Mouse (Mus musculus) CD4-positive, CD25-positive, alpha-beta regulatory T cell, adult 2 months (primary cell): ENCODE results near the gene Flywch1.
A peak's percentile ranks its signal among the peaks of the same experiment; 100 is the strongest.

Experiments used
- DNase-seq: peaks from one replicate; pipeline ENCODE4 v3.0.0-alpha.2; 2012; ENCODE audit warnings: low read depth, low spot score

Gene Flywch1

DNA sequence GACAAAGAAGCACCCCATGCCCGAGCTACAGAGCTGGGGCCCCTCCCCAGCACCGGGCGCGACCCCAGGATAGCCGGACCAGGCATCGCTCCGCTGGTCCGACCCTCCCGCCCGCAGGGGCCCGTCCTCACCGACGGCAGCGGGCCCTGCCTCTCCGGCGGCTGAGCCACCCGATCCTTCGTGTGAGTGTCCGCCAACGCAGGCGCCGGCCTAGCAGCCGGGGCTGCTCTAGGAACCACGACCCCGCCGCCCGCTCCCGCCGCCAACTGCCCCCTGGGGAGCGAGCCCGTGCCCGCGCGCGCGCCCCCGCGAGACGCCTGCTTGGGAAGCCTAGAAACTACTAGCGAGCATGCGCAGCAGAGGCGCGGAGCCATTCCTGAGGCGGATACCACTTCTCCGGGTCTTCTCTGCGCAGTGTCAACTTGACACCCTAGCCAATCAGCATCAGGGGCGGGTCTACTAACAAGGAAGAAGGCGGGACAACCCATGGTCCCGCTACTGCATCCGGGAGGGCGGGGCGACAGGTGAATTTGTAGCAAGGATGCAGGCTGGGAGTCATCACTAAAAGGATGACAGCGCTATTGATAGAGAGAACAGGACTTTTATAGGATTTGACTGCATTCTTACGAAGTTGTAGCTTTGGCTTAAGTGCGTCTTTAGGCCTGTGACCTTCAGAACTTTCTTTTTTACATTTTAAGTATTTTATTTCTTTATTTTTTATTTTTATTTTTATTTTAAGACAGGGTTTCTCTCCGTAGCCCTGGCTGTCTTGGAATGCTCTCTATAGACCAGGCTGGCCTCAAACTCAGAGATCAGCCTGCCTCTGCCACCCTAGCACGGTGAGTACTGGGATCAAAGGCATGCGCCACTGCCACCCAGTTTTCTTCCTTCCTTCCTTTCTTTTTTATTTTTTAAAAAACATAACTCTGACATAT, at the start of gene Flywch1:
TSS of gene Flywch1 (minus strand) at position 319 of the 935 bp plus-strand sequence.
- peak; percentile 98 for DNase-seq

DNA sequence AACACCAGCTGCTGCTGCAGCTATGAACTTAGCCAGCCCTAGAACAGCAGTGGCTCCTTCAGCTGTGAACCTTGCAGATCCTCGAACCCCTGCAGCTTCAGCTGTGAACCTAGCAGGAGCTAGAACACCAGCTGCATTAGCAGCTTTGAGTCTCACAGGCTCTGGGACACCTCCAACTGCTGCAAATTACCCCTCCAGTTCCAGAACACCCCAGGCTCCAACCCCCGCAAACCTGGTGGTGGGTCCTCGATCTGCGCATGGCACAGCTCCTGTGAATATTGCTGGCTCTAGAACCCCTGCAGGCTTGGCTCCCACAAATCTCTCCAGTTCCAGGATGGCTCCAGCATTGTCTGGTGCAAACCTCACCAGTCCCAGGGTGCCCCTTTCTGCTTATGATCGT, 49.3 kb upstream of the Flywch1 start:
- no peak for DNase-seq

DNA sequence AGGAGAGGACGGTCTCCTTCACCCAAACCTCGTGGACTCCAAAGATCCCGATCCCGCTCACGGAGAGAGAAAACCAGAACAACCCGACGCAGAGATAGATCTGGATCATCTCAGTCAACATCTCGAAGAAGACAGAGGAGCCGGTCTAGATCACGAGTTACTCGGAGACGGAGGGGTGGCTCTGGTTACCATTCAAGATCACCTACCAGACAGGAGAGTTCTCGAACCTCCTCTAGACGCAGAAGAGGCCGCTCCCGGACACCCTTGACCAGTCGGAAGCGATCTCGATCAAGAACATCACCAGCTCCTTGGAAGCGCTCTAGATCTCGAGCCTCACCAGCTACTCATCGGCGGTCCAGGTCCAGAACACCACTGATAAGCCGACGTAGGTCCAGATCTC, 47.8 kb upstream of the Flywch1 start:
- DNase-seq, result no peak

DNA sequence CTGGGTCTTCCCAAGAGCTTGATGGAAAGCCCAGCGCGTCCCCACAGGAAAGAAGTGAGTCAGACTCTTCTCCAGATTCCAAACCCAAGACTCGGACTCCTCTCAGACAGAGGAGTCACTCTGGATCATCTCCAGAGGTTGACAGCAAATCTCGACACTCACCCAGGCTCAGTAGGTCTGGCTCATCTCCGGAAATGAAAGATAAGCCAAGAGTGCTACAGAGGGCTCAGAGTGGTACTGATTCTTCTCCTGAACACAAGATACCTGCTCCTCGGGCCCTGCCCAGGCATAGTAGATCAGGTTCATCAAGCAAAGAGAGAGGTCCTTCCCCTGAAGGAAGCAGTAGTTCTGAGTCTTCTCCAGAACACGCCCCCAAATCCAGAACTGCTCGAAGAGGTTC, 47.2 kb upstream of the Flywch1 start:
- no peak for DNase-seq

DNA sequence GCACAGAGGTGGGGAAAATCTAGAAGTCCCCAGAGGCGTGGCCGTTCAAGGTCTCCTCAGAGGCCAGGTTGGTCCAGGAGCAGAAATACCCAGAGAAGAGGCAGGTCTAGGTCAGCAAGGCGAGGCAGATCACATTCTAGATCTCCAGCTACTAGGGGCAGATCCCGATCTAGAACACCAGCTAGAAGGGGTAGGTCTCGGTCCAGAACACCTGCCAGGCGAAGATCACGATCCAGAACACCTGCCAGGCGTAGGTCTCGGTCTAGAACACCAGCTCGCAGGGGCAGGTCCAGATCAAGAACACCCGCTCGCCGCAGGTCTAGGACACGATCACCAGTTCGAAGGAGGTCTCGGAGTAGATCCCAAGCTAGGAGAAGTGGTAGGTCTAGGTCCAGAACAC, 44.2 kb upstream of the Flywch1 start:
- DNase-seq, result no peak

DNA sequence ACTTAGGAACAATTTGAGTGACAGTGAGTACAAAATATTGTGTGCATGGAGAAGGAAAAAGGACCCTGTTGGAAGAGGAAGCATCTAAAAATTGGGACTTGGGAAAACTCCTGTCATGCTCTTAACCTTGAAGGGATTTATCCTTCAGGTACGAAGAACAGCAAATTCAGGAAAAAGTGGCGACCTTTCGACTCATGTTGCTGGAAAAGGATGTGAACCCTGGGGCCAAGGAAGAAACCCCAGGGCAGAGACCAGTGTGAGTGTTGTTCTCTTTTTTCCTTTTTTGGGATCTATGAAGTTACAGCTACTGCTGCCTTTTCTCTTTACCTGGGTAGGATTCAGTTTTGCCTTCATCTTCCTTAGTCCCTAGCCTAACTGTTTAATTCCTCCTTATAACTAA, 36.5 kb upstream of the Flywch1 start:
- no peak for DNase-seq

DNA sequence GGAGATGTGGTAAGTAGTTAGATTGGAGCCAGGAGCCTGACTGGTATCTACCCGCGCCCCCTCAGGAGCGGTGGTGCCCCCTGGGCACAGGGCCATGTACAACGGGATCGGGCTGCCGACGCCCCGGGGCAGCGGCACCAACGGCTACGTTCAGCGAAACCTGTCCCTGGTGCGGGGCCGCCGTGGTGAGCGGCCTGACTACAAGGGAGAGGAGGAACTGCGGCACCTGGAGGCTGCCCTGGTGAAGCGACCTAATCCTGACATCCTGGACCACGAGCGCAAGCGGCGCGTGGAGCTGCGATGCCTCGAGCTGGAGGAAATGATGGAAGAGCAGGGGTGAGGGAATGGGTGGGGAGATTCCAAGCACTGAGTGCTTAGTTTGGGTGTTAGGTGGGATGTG, 35.5 kb upstream of the Flywch1 start:
- DNase-seq, result peak; percentile 62

DNA sequence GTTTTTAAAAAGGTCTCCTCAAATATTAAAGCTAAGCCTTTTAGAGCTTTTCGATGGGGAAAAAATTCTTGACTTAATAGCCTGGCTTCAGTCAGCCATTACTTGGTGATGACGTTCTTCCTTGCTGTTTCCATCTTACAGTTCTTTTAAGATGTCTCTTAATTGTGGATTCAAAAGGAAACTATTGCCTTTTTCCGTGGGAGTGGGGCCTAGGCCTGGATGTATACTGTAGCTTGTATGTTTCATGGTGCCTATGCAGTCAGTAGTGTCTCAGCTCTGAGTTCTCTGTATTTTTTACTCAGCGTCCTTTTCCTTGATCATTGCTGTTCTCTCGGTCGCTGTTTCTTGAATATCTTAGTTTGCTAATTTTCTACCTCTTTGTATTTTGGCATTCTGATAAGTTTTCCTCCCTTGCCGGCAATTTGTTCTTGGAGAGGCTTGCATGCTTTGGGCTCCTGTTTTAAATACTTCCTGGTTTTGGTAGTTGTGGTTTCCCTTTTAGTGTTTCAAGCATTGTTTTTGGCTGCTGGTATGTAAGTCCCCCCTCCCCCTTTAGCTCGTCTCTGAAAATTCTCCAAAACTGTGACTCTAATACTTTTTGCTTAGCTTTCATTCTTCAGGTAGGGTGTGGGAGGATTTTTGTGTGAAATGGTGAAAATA, 33.2 kb upstream of the Flywch1 start:
- DNase-seq, result peak; percentile 64

DNA sequence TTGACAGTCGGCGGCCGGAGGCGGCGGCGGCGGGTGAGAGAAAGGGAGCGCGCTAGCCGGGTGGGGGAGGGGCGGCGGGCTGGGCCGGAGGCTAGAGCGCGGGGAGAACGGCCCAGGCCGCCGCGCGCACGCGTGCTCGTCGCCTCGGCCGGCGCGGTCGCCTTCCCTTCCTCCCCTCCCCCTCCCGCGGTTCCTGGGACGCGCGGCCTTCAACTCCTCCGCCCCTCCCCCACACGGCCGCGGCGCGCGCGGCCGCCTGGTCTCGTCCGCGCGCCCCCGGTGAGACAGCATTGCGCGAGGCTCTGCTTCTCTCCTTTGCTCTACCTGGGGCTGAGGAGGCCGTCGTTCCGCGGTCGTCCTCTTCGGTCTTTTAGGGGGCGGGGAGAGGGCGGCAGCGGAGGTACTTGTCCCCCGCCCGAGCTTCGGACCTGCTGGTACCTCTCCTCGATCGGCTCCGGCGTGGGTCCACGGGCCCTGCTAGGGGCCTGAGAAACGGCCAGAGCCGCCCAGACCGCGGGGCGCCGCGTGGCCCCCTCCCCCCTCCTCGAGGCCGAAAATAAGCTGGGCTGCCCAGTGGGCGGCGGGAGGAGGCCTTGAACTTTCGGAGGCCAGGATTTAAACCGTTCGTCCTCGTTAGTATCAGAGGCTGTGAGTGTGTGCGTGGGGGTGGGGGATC, 32.1 kb upstream of the Flywch1 start:
- DNase-seq, result peak; percentile 88

DNA sequence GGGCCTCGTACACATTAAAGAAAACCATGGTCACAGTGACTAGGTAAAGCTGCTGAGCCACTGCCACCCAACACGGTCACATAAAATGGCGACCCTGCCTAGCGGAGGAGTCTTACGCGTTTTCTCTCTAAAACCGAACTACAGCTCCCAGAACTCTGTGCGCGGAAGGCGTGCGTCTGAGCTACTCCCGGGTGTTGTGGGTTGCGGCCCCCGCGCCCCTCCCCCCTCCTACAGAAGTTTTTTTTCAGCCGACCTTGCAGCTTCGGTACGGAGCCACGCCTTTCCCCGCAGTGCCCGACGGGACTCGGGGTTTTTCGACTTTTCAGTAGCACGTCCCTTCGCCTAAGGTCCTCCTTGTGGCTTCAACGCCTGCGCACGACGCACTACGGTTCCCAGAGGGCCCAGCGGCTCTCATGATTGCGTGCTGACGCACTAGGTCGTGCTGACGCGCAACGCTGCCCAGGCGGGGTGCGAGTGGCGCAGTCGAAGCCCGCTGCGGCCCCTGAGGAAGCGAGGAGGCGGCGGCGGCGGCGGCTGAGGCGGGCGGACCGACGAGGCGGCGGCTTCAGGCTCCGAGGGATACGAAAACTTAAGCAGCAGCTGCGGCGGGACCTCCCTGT, 31.5 kb upstream of the Flywch1 start:
- peak; percentile 100 for DNase-seq

DNA sequence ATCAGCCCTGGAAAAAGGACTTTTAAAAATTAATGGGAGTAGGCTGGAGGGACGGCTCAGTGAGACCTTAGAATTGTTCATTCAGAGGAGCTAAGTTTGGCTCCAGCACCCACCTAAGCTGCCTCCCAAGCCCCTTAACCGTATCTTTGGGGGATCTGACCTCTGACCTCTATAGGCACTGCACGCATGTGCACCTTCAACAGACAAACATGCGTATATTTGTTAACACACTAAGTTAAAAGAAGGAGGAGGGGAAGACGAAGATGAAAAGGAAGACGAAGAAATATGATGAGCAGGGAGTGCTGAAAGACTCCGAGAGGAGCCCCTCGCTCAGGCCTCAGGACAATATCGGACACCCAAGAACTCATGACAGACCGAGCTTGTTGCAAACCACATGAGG, 30.2 kb upstream of the Flywch1 start:
- DNase-seq, result no peak

DNA sequence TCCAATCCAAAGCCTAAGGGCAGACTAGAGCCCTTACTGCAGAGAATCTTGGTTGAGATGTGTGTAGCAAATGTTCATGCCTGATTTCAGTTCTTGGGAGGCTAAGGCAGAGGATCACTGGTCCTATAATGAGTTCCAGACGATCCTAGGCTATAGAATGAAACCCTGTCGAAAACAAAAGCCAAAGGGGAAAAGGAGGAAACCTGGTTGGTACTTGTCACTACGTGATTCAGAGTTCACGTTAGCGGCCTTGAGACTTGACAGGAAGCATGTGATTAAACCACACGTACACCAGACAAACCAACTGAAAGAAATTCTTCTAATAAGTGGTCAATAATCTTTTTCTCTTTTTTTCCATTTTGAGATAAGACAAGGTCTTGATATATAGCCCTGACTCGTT, 25.9 kb upstream of the Flywch1 start:
- peak; percentile 61 for DNase-seq

DNA sequence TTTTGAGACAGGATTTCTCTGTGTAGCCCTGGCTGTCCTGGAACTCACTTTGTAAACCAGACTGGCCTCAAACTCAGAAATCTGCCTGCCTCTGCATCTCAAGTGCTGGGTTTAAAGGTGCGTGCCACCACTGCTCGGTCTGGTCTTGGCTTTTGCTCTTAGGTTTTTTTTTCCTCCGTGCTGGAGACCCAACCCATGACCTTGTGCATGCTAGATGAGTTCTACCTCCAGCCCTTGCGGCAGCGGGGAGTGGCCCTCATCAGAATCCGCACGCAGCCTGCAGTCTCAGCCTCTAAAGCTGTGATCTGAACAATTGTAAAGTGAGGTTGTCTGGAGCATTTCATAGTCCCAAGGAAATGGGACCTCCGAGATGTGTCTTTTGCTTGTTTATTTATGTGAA, 23.9 kb upstream of the Flywch1 start:
- DNase-seq, result no peak

DNA sequence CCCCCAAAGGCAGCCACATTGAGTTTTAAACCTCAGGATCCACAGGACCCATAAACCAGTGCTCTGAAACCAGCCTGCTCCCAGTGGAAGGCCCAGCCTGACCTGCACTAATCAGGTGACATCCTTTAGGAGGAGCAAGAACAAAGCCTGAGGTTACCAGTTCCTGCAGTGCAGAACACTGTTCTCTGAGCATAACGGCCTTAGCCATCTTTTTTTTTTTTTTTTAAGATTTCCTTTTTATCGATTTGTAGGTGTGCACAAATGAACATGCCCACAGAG, 19.6 kb upstream of the Flywch1 start:
- DNase-seq, result peak; percentile 46

DNA sequence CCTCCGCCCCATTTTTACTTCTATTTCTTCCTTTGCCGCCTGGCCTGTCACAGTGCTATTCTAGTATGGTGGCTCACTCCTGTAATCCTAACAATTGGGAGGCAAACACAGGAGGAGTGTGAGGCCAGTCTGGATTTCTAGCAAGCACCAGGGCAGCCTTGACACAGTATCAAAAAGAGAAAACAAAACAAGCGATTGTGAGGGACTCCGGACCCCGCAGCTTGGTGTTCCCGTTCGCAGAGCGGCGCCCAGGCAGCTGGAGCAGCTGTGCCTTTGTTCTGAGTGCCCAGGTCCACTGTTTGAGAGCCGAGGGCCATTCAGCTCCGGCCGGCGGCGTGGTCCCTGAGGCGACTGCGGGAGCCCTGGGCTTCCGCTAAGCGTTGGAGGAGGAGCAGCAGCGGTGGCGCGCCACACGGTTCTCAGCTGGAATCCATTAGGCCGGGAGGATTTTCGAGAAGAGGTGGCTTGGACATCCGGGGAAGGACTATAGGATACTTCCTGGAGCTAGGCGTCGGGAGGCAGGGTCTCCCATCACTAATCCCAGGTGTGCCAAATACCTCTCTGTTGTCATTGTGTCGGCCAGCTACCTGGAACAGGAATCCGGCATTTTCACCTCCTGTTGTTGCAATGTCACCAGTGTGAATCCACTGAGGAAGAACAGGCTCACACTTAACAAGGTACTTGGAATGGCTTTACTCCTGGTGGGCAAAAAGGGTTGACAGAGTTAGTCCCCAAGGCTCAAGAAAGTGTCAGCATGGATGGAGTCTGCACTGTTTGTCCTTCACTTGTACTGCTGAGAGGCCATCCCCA, 19.1 kb upstream of the Flywch1 start, which contains the start of gene Srrm2:
TSS of gene Srrm2 (plus strand) at position 264 of the 810 bp plus-strand sequence.
- peak; percentile 64 for DNase-seq

DNA sequence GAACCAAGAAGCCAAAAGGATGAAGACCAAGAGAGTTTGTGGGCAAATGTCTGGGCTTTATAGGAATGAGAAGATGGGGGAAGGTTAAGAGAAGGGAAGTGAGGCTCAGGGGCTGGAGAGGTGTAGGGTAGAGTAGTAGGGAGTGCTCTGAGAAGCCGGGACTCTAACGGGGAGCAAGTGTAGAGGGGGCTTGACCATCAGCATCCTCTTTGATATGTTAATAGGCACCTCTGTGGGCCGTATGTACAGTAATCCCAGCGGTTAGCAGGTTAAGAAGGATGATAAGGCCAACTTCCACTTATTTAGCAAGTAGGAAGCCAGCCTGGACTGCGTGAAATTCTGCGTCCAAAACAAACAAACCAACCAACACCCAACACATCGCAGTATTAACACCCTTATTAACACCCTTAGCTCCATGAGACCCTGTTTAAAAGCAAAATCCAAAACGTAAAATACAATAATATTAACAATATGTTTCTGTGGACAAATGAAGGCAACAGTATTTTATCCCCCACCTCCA, 18.4 kb upstream of the Flywch1 start:
- no peak for DNase-seq

DNA sequence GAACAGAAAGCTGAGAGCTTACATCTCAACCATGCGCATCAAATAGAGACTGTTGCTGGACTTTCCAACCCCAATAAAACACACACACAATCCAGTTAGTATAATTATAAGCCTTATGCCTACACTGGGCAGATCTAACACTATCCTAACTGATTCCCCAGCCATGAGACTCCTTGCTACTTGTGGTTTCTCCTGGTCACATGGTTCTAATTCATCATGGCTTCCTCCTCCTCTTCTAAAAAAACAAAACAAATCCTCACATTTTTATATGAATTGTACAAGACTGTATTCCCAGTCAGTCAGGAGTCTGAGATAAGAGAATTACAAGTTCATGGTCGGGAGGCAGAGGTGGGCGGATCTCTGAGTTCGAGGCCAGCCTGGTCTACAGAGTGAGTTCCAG, 17.6 kb upstream of the Flywch1 start:
- no peak for DNase-seq

DNA sequence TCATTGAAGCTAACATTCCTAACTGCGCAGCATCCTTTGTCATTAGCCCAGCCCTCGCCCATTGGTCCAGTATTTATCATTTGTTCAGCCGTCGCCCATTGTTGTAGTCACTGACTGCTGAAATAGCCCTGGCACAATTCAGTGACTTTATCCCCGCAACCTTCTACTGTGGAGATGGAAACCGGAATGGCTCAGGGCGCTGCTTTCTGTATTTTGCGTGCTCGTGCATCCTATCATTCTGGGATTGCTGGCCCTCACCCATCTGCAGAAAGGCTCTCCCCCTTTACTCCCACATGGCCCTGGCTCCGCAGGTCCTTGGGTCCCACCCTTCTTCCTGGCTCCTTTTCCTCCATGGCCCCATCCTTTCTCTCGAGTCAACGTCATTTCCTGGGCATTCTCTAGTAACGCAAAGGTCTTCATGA, 15.1 kb upstream of the Flywch1 start:
- DNase-seq, result no peak

DNA sequence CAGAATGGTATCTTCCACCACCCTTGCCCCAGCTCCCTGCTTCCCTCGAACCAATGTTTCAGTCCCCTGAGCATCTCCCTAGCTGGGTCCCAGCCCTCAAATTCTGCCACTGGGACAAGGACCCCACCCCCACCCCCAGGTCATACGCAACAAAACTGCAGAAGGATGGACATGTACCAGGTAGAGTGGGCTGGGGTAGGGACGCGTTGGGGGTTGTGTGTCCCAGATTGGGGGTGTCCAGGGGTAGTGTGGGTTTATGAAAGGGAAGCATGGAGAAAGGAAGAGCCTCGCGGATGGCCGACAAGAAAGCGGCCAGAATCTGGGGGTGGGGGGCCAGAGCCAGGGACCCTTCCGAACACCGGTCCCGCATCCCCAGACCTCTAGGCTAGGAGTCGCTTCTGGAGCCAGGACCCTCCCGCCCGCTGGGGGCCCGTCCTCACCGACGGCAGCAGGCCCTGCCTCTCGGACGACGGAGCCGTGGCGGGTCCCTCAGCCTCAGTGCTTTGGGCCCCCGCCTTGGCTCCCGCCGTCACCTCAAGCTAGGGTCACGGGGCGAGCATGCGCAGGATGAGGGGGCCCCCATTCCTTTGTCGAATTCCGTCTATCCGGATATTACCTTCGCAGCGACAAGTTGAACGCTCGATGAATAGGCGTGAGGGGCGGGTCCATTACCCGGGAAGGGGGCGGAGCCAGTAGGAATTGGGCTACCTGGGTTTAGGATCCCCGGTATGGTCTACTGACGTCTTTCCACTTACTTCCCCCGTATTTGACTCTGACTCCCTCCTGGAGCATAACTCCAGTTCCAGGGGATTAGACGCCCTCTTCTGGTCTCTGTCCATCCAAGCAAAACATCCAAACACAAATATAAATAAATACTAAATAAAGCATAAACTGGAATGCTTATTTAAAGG, 14.4 kb upstream of the Flywch1 start, which contains the start of gene Flywch2:
TSS of gene Flywch2 (minus strand) at position 521 of the 911 bp plus-strand sequence.
- peak; percentile 86 for DNase-seq

DNA sequence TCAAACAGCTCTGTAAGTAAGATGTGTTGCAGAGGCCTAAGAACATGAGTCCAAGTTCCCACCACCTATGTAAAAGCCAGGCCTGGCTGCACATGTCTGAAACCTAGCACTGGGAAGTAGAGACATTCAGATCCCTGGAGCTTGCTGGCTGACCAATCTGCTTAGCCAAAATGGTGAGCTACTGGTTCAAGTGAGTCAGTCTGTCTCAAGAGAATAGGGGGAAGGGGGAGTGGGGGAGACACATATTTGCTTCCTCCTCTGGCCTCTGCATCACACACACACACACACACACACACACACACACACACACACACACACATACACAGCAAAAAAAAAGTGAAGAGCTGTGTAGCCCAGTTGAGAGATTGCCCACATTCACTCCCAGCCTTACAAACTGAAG, 11.9 kb upstream of the Flywch1 start:
- no peak for DNase-seq
